Mouse (Mus musculus): Measurements from ENCODE around the gene Ctsm.
"Not testable (repeated sequence)": the region's sequence is repeated elsewhere in the genome, so short reads cannot be mapped to it uniquely, and the experiment has no call there.

Gene Ctsm

DNA sequence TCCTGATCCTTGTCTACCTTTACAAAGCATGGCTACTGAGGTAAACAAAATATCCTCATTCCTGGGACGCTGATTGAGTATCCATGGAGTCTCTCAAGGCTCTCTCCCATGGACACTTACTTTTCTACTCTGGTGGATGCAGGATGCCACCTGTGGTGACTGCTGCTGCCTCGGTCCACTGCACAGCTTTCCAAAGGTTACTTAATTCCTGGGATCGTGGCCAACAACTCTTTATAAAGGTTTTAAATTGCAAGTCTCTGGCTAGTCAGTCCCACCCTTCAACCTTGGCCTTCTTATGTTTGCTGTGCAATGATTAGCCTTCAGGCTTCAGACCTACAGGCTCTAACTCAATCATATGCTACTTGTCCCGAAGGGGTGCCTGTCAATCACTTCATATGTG, at the start of gene Ctsm:
Ctsm (minus strand) TSS at position 209 of the 400 bp plus-strand sequence.
- DNase-seq (ENCODE audit: low read depth), result no peak

DNA sequence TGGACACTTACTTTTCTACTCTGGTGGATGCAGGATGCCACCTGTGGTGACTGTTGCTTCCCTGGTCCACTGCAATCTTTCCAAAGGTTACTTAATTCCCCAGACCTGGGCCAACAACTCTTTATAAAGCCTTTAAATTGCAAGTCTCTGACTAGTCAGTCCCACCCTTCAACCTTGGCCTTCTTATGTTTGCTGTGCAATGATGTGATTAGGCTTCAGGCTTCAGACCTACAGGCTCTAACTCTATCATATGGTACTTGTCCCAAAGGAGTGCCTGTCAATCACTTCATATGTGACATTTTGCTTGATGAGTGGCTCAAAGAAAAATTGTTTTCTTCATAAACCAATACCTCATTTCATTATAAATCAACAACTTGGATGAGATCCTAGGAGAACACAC, 28.4 kb upstream of the Ctsm start, which contains the start of gene Cts3:
Cts3 (minus strand) TSS at position 101 of the 400 bp plus-strand sequence.
- DNase-seq (ENCODE audit: low read depth), result no peak

DNA sequence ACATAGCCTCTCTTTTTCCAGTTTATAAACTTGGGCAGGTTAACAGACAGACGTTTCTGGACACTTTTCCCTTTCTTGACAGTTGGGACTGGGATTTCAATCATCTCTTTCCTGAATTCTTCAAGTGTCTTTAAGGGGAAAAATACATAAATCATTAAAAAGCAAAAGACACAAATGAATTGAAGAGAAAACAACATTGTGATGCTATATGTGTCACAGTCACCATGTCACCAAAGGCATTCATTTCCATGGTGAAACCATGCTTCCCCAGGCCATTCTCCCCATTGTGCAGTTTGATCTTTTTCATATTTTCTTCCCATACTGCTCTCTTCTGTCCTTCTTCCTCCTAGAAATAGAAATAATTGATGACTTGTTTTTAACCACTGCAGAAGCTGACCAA, 26.4 kb upstream of the Ctsm start, which contains the start of gene Gm49352:
Gm49352 (minus strand) TSS at position 101 of the 400 bp plus-strand sequence.
- not testable (repeated sequence) for DNase-seq (ENCODE audit: low read depth)

Measured in 416B (cell line).